Mouse (Mus musculus) adrenal gland, adult 10 weeks (tissue): ENCODE results near the gene Ang. TPM values are rescaled to one million over a fixed set of nuclear protein-coding genes. Genes with fewer than 3 reads are reported as not detected.

Source experiments
- polyA plus RNA-seq: library from polyadenylated mRNA; stranded (reverse); fragments of 350-450 nt; fragmentation: Illumina TruSeq; extraction: RNeasy Lipid Tissue Mini Kit (QIAGEN cat#74804); gene quantifications from one replicate; pipeline ENCODE4 v1.2.3, GENCODE M21; 2014; ENCODE audit warnings: low read depth, low replicate concordance

Ang gene
- 0.76 TPM for polyA plus RNA-seq

GRCm38 (mm10) chr14:51090921-51091900, at the start of gene Ang, which contains the start of gene Rnase4:
Gene Ang, plus strand, starts transcription at chr14:51091150.
Gene Rnase4, plus strand, starts transcription at chr14:51091077.

GRCm38 (mm10) chr14:51041769-51042168, 49.2 kb upstream of the Ang start, which contains the start of gene Rnase9:
Gene Rnase9, minus strand, starts transcription at chr14:51041869.

GRCm38 (mm10) chr14:51050063-51050462, 40.9 kb upstream of the Ang start, which contains the start of gene Rnase11:
Gene Rnase11, minus strand, starts transcription at chr14:51050163.

GRCm38 (mm10) chr14:51057401-51057831, 33.5 kb upstream of the Ang start, which contains the start of gene Rnase12:
Gene Rnase12, minus strand, starts transcription at chr14:51057661.

GRCm38 (mm10) chr14:51074335-51074734, 16.6 kb upstream of the Ang start, which contains the start of gene Olfr750:
Gene Olfr750, minus strand, starts transcription at chr14:51074435.

GRCm38 (mm10) chr14:51113916-51114560, 23.1 kb downstream of the Ang start, which contains the start of gene Eddm3b:
Gene Eddm3b, plus strand, starts transcription at chr14:51114426.

GRCm38 (mm10) chr14:51146685-51147084, 55.7 kb downstream of the Ang start, which contains the start of gene Rnase1:
Gene Rnase1, minus strand, starts transcription at chr14:51146785.

Other genes starting within 250 kb of the Ang start
- gene Tep1, start 220.6 kb upstream of the Ang start, polyA plus RNA-seq, result 11.6 TPM
- gene Klhl33, start 193.6 kb upstream of the Ang start, polyA plus RNA-seq, result 1.8 TPM
- 12.5 TPM for gene Osgep, start 166.3 kb upstream of the Ang start, polyA plus RNA-seq
- gene Apex1, start 166.2 kb upstream of the Ang start, polyA plus RNA-seq, result 28.1 TPM
- 19.0 TPM for gene Pip4p1, start 160.3 kb upstream of the Ang start, polyA plus RNA-seq
- gene Pnp, start 160.1 kb upstream of the Ang start, polyA plus RNA-seq, result 56.6 TPM
- not detected for gene Gm49342, start 146.6 kb upstream of the Ang start, polyA plus RNA-seq
- gene Pnp2, start 135.2 kb upstream of the Ang start, polyA plus RNA-seq, result 0.52 TPM
- gene Rnase10, start 83.4 kb upstream of the Ang start, polyA plus RNA-seq, result 0.52 TPM
- gene Rnase9, start 49.3 kb upstream of the Ang start, polyA plus RNA-seq, result not detected
- gene Rnase11, start 41.0 kb upstream of the Ang start, polyA plus RNA-seq, result not detected
- gene Rnase12, start 33.5 kb upstream of the Ang start, polyA plus RNA-seq, result not detected
- not detected for gene Olfr750, start 16.7 kb upstream of the Ang start, polyA plus RNA-seq
- gene Rnase4, start 73 bp upstream of the Ang start, polyA plus RNA-seq, result 152 TPM
- not detected for gene Eddm3b, start 23.3 kb downstream of the Ang start, polyA plus RNA-seq
- 2.6 TPM for gene Rnase6, start 32.8 kb downstream of the Ang start, polyA plus RNA-seq
- gene Rnase1, start 55.6 kb downstream of the Ang start, polyA plus RNA-seq, result 1.1 TPM
- not detected for gene Rnase2b, start 71.1 kb downstream of the Ang start, polyA plus RNA-seq
- gene Ang2, start 108.0 kb downstream of the Ang start, polyA plus RNA-seq, result not detected
- not detected for gene Ear14, start 112.2 kb downstream of the Ang start, polyA plus RNA-seq
- not detected for gene Rnase2a, start 165.0 kb downstream of the Ang start, polyA plus RNA-seq